Mouse (Mus musculus) heart, postnatal 0 days (tissue): ENCODE data around the gene Gnai3.

Experiments
- CTCF ChIP-seq: IDR thresholded peaks from 2 replicates; pipeline ENCODE4 v1.5.1; 2016; ENCODE audit warnings: antibody characterized with exemption, control low read depth, low read depth
- EP300 ChIP-seq: IDR thresholded peaks from 2 replicates; pipeline ENCODE4 v1.6.1; 2016; ENCODE audit warnings: antibody characterized with exemption, low read depth

DNA sequence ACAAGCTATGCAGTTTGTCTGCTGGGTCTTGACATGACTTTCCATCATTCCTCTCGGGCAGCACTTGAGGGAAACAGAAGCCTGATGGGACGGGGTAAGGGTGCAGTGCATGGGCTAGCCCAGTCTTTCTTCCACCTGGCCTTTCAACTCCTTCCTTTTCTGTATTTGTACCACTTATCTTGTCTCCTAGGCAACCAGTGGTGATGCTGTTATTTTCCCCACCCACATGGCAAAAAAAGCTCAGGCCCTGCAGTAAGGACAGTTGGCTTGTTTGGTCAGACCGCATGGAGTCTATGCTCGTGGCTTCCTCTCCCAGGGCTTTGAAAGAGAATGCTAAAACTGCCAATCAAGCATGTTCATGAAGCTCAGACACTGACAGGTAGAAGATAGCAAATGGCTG lies 47.7 kb upstream of the Gnai3 start:
- TF ChIP-seq CTCF: no peak
- no peak for TF ChIP-seq EP300
